Mouse (Mus musculus) cerebellum, postnatal 36 days (tissue): ENCODE data around the gene Kif7.

Source experiments
- DNase-seq, 2 experiments: peaks; one replicate each; pipeline ENCODE4 v3.0.0; 2021 to 2022; ENCODE audit warnings: mixed read lengths in 2 of 2

Kif7 gene

DNA sequence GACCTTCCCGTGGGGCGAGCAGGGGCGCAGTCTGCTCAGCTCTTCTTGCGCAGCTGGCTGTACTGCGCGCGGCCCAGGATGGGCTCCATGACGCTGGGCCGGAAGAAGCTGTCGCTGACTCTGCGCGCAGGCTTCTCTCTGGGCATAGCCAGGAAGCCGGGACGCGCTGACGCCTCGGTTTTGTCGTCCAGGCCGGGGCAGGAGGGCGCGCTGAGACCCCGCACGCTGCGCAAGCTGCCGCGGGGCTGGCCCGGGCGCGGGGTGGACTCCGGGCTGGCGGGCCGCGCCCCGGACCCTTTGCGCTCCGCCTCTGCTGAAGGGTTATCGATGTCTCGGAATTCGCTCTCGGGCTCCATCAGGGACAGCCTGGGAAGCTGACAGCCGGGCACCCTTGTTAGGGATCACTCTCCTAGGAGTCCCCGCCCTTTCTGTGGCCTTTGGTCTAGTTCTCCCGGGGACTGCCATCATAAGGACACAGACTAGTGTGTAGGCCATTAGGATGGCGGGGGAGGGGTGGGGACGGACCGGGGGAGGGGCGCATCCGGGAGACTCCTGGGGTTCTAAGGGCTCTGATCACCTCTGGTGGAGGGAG lies 6.0 kb upstream of the Kif7 start:
- DNase-seq, result no peak

- no peak for DNase-seq
These were observed 4.7 kb downstream of the Kif7 start for GRCm38 (mm10) chr7:79710831-79711230.

DNA sequence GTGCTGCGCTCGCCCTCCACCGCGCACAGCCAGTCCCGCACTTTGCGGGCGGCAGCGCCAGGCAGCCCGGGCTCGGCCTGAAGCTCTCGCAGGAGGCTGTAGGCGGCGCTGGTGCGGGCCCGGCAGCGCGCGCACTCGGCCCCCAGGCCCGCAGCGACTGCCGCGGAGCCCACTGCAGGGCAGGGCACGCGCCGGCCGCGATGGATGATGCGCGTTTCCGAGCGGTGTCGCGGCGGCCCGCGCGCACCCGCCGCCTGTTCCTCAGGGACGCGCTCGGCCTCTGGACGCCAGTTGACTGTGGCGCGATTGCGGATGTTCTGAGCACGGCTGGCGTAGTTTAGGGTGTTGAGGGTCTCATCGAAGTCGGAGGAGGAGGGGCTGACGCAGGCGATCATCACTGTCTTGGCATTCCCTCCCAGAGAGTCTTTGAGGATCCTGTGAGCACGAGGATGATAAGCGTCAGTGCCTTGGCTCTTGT lies 5.4 kb downstream of the Kif7 start:
- peak; percentile 53 to 72 for DNase-seq

DNA sequence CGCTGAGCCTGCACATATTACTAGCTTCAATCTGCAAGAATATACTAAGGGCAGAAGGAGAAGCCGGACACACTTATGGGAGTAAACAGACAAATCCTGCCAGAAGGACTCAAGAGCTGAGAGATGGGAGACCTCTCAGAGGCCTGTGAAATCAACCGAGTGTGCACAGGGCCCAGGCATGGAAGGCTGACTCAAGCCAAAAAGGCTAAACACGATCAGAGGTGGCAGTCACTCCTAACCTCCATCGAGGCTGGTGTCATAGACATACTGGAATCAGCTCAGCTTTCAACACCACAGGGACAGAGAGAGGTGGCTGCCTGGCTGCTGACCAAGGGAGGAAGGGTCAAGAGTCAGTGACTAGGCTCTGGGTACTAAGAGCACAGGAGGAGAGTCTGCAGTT lies 10.3 kb downstream of the Kif7 start:
- no peak for DNase-seq

GRCm38 (mm10) chr7:79702755-79703154 lies 12.8 kb downstream of the Kif7 start:
- DNase-seq, result no peak

DNA sequence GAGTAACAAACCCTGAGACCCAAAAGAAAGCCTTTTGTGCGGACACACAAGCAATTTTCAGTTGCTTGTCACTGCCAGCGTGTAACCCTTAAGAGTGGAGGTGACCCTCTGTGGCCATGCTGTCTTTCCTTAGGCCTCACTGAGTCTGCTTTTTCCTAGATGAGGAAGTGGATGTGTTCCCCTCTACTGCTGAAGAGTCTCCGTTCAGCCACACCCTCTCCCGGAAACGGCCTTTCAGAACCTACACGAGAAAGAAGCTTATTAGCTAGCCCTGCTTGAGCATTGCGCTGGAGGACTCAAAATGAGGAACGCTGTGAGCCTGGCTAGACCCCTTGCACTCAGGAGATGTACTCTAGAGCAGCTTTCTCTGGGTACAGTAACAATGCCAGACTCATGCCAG lies 19.0 kb downstream of the Kif7 start:
- DNase-seq, result no peak

DNA sequence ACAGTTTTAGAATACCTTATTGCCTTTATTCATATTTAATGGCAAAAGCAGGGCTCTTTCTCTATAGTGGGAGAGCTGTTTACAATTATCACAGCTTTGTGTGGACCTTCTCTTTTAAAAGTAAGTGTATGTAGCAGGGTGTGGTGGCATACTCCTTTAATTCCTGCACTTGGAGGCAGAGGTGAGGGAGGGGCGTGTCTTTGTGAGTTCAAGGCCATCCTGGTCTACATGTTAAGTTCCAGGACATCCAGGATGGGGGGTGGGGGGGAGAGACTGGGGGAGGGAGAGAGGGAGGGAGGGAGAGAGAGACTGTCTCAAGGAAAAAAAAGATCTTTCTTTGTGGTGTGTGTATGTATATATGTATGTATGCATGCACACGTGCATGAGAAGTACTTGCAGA lies 35.3 kb downstream of the Kif7 start:
- DNase-seq, result no peak

GRCm38 (mm10) chr7:79679186-79679585 lies 36.3 kb downstream of the Kif7 start:
- DNase-seq, result no peak

GRCm38 (mm10) chr7:79670900-79671604 lies 44.5 kb downstream of the Kif7 start:
- DNase-seq, result no peak

DNA sequence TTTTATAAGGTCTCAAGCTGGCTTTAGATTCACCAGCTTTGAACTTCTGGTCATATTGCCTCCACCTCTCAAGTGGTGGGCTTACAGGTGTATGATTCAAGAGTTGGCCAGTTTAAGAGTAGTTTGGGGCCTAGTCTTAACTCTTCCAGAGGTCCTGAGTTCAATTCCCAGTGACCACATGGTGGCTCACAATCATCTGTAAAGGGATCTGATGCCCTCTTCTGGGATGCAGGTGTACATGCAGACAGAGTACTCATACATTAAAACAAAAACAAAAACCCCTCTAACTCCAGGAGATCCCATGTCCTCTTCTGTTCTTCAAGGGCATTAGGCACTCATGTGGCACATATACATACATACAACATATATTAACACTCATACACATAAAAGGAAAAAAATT lies 48.8 kb downstream of the Kif7 start:
- DNase-seq, result no peak

DNA sequence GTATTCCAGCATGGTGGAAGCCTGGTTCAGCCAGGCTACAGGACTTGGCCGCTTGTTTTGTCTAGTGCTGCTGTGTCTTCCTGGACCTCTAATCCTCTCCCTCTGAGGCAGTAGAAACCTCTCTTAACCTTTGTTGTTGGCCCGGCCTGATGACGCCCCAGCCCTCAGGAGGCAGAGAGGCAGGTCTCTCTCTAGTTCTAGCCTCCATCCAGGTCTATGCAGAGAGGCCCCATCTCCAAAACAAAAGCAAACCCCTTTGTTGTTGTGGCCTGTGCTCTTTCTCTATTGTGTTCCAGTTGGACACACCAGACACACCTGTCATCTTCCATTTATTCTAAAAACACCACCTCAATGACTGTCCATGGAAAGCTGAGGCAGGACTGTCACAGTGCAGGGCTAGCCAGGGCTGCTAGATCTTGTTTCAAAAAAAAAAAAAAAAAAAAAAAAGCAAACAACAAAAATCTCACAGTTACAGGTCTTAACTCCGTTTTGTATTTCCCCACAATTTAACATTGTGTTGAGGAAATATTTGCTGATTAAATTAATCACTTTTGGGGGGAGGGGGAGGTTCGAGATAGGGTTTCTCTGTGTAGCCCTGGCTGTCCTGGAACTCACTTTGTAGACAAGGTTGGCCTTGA lies 54.1 kb downstream of the Kif7 start:
- DNase-seq, result no peak

DNA sequence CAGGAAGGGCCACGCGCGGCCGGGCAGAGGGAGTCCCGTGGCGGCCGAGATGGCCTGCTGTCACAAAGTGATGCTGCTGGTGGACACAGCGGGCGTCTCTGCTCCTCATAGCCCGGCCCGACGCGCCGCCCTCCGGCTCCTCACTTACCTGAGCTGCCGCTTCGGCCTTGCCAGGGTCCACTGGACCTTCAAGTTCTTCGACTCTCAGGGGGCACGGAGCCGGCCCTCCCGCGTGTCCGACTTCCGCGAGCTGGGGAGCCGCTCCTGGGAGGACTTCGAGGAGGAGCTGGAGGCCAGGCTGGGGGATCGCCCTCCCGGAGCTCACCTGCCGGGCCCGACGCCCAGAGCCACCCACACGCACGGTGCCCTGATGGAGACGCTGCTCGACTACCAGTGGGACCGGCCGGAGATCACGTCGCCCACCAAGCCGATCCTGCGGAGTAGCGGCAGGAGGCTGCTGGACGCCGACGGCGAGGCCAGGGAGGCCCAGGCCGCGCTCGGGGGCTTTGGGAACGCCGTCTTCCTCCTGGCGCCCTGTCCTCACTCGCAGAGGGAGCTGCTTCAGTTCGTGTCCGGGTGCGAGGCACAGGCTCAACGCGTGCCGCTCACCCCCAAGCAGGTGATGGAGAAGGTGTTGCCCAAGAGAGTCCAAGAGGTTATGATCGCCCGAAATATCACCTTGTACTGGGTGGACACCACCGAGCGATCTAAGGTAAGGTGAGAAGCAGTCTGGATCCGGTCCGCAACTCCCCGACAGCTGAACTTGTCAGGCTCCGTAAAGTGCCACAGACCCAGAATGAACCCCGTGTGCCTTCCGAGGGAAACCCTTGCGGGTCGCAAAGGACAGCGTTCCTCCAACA lies 55.0 kb downstream of the Kif7 start:
- peak in 1 of 2 experiments; percentile 3 for DNase-seq

GRCm38 (mm10) chr7:79659578-79660290 lies 55.8 kb downstream of the Kif7 start, which contains the start of gene Ticrr:
Gene Ticrr (plus strand): TSS chr7:79660196.
- peak; percentile 89 to 92 for DNase-seq

GRCm38 (mm10) chr7:79654586-79654985 lies 60.9 kb downstream of the Kif7 start:
- no peak for DNase-seq

GRCm38 (mm10) chr7:79654185-79654584 lies 61.3 kb downstream of the Kif7 start:
- no peak for DNase-seq

DNA sequence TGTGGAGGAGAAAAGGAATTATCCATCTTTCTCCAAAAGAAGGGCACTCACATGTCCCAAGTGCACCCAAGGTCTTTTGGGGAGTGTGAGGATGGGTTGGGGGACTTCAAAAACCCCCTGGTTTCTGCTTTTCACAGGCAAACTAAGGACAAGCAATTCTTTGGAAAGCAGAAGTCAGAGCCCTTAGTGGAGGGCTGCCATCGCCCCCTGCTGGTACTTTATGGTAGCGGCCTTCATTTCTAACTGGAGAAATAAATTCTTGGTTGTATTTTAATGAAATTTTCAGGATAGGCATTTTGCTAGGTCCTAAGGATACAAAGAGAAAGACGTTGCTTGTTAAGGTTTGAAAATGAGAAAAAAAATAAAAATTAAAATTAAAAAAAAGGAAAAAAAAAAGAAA lies 66.5 kb downstream of the Kif7 start:
- peak; percentile 48 to 56 for DNase-seq
